Mouse (Mus musculus) gastrocnemius, adult 2 months (tissue): ENCODE measurements around the gene Riiad1. TPM values are rescaled to one million over a fixed set of nuclear protein-coding genes. Genes with fewer than 3 reads are reported as not detected.
A peak's percentile ranks its signal among the peaks of the same experiment; 100 is the strongest.

Source experiments
- DNase-seq: peaks from one replicate; pipeline ENCODE4 v3.0.0; 2022
- H3K27ac ChIP-seq: fragments of 200-600 bp; 2 replicates; pipeline ENCODE4 v1.8.1; 2022; ENCODE audit warnings: mild to moderate bottlenecking
- H3K4me3 ChIP-seq: fragments of 200-600 bp; 2 replicates; pipeline ENCODE4 v1.8.1; 2022; ENCODE audit warnings: mild to moderate bottlenecking, moderate library complexity
- CTCF ChIP-seq: fragments of 200-600 bp; IDR thresholded peaks from 2 replicates; pipeline ENCODE4 v1.8.1; 2022; ENCODE audit warnings: antibody characterized with exemption, mild to moderate bottlenecking, moderate library complexity
- intact Hi-C: fragments of 180-260 bp; cut with DNase I; formaldehyde crosslinking; loops from one replicate; pipeline ENCODE4 v1.15.1; 2025
- total RNA-seq, 2 experiments: library from RNA; stranded (reverse); gene quantifications; 2 replicates each; pipeline ENCODE4 v1.2.3; 2021

The Riiad1 gene
- total RNA-seq, 2 experiments from 2014 or later = 11.2 to 11.4 TPM

DNA sequence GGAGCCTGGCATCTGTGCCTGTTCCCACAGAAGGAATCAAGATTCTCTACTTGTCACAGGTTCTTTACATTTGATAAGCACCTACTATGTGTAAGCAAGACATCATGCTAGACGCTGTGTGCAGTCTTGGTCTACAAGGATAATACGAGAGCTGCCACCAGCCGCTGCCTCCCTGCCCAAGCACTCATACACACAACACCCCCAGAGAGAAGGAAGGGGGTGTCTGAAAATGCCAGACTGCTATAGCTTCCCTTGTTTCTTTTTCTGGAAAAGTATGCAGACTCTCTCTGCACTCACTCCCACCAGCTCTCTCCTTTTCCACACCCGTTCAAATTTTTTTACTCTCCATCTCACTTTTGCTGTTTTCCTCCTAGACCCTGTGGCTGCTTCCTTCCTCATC, 2.7 kb downstream of the Riiad1 start:
- DNase-seq = no peak
- TF ChIP-seq CTCF = no peak

DNA sequence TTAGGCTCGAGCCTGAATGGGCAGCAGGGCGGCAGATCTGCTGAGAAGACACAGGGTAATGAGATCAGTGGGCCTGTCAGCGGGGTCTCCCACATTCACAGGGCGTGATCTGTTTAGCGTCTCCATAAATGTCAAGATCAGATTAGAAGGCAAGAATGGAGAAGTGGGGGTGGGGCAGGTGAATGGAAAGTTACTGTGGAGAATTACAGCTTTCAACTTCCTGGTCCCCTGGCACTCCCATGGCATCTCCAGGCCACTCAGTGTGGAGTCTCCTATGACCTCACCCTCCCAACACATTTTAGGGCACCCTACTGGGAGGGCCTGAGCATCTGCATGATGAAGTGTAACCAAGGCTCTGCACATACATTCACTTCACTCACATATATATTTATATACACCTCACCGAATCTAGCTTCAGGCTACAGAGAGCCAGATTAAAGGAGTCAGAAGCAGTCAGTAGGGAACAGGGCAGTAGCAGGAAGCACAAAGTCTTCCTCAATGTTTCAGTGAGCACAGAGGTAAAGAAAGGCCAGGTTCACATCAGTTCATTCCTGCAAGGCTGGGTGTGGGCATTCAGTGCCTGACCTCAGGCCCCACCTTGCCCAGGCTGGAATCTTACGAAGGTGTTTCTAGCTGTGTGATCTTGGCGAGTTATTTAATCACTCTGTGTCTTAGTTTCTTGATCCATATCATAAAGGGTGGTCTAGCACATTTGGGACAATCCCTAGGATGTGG, 3.7 kb downstream of the Riiad1 start:
- DNase-seq = no peak
- no peak for TF ChIP-seq CTCF
- no peak overlapping the region for H3K27ac ChIP-seq
- intact Hi-C loops = no loop called here
- H3K4me3 ChIP-seq = no peak overlapping the region

More for the DNA sequence above, 2.7 kb downstream of the Riiad1 start:
- intact Hi-C loops = no loop called here
- Histone ChIP-seq H3K4me3 (no peak overlapping the region), H3K27ac (no peak overlapping the region)

DNA sequence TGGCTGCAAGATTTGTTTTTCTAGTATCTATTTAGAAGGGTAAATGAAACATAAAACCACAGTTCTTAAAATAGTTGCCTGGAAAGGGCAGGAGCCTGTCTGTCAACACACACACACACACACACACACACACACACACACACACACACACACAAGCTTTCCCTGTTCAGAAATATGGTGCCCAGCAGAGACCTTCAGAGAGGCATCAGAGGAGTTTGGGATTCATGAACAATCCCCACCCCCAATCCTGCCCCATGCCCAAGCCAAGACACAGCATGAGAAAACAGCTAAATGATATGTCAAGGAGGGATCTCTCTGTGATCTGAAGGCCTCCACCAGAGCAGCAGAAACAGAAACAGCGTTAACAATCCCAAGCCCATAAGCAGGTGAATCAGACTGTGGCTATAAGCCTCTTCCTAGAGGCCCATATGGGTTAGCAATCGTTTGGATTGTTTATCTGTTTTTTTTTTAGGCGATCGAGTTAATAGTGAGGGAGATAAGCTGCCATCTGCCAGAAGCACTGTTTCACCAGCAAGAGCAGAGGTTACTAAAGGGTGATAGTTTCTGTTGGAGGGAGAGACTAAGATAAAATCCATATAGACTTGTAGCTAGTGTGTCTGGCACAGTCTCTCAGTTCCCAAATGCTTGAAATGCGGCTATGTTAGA, 6.4 kb downstream of the Riiad1 start:
- no peak for TF ChIP-seq CTCF
- Histone ChIP-seq H3K27ac (peak overlapping the region; percentile 95), H3K4me3 (peak overlapping the region; percentile 63)
- peak; percentile 64 for DNase-seq
- intact Hi-C loops = no loop called here

DNA sequence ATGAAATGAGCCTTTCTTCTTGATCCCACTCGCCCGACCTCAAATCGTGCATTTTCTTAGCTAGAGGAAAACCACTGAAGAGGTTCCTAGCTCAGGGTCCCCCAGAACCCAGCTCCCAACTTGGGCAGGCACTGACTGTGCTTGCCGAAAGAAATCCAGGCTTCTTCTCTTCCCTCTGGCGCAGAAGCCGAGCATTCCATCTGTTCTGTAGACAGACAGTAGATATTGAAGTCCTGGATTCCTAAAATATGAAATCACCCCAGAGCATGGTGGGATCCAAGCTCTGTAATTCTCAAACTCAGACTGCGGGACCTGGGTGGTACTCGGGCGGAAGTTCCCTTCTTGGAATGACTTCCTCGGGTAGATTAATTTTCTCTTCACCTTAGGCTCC, 7.0 kb downstream of the Riiad1 start:
- Histone ChIP-seq H3K4me3 (peak overlapping the region; percentile 63), H3K27ac (peak overlapping the region; percentile 95)
- DNase-seq = peak; percentile 36
- TF ChIP-seq CTCF = no peak
- intact Hi-C loops = no loop called here

DNA sequence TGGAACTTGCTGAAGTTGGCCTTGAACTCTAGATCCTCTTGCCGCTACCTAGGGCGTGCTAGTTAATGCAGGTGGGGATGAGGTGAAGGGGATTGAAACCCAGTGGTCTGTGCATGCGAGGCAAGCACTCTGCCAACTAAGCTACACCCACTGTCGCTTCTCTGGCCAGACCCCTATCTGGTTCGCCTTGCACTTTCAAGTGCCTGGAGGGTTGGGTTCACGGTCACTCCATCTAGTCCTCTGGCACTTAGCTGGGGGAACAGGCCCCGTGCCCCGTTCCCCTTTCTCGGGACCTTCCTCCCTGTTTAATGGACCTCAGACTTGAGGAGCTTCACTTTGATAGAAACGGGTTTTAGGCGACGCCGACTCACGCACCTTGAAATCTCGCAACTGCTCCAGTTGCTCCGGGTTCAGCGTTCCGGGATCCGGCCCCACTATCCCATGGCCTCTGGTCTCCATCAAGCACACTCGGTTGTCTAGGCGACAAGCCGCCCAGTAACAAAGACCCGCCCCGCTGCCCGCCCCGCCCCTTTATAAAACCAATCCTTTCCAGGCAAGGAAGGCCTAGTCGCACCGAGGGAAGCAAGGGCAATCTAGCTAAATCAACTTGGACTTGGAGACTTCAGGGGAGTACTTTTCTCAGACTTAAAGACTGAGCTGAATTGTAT, 7.6 kb downstream of the Riiad1 start:
- DNase-seq = peak; percentile 66
- no peak for TF ChIP-seq CTCF
- Histone ChIP-seq H3K27ac (peak overlapping the region; percentile 95), H3K4me3 (peak overlapping the region; percentile 63)
- intact Hi-C loops = no loop called here

DNA sequence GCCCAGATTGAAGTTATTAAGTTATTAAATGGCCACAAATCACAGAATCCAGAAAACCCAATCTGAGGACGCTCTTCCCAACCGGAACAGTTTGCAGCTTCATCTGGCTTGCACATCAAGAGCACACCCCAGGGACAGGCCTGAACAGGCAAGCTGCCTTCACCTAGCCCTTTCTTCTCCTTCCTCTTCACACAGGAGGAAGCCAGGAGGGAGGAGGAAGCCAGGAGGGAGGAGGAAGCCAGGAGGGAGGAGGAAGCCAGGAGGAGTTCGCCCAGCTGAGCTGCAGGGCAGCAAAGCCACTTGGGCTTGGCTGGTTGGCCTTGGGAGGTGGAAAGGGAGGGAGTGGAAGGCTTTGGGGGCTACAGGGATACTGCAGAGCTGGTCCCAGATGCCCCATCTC, 11.2 kb downstream of the Riiad1 start:
- intact Hi-C loops = no loop called here
- TF ChIP-seq CTCF = no peak
- DNase-seq = peak; percentile 36
- Histone ChIP-seq H3K27ac (no peak overlapping the region; the same call in 1 of the 2 replicates), H3K4me3 (no peak overlapping the region)

DNA sequence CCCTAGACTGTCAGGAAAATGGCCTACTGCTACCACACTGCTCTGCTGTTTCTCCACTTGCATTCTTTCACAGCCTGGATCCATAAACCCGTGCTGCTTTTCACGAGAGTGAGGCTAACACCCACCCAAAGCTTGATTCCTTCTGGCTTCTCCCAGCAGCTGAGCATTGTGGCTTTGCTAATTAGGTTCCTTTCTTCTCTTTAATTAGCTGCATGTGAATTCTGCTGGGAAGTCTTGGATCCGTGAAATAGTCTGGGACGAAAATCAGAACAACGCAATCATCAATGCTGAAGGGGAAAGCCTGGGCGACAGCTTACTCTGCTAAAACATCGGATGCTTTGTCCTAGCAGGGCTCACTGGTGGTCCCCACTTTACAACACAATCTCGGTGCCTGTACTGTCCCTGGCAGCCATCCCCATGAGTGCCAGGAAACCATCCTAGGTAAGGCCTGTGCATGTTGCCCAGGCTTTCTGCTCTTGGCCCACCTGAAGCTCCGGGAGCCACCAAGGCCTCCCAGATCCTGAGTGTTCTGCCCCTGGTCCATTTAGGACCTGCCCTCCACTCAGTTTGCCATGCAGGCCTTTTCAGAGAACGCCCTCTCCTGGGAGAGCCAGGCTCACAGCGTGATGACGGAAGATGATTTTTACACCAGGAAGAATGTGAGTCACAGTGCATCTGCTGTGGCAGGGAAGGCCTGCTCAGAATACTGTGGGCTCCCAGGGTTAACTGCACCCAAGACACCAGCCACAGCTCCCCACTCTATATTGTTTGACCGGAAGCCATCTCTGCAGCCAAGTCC, 14.3 kb downstream of the Riiad1 start:
- Histone ChIP-seq H3K4me3 (no peak overlapping the region), H3K27ac (no peak overlapping the region)
- DNase-seq = no peak
- TF ChIP-seq CTCF = no peak
- intact Hi-C loops = no loop called here

DNA sequence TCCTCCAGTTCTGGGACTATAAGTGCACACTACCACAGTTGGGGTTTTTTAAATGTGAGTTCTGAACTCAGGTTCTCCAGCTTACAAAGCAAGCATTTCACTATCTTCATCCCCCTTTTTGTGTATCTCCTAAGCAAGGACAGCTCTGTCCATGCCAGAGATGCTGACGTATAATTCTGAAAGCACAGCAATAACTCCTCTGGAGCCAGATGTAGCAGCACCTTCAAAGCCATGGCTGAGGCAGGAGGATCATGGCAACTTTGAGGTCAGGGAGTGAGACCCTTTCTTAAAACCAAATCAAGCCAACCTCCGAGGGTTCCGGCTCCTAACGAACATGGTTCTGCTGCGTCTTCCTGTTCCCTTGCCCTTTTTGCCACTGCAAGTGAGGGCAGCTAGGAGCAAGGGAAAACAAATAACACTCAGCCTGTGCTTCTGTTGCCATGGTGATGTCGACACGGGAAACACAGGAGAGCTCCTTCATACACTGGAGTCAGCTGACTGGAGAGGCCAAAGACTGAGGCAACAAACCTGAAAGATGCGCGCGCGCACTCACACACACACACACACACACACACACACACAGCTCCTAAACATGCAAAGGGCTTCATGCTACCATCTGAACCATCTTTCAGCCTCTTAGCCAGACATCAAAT, 16.1 kb downstream of the Riiad1 start:
- no peak overlapping the region for H3K27ac ChIP-seq
- no peak overlapping the region for H3K4me3 ChIP-seq
- intact Hi-C loops = no loop called here
- no peak for TF ChIP-seq CTCF
- DNase-seq = no peak

DNA sequence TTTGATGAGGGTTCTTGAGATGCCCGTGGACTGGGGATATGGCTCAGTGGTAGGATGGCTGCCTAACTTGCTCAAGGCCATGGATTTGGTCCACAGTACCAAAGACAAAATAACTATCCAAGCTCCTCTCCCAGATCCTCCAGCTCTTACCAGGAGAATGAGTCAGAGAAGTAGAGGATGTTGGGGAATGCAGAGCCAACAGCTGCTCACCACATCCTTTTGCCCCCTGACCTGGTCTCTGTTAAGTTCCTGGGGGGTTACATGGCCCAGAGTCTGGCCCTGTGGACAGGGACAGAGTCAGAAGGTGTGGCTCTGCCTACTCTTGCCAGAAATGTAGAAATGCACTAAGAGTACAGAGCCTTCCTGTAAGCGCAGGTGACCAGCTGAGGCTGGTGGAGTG, 20.3 kb downstream of the Riiad1 start:
- Histone ChIP-seq H3K27ac (no peak overlapping the region), H3K4me3 (no peak overlapping the region)
- intact Hi-C loops = loop anchor here (5.0 kb wide), 1 partner anchor 93 kb away; no protein-coding TSS in a partner anchor
- TF ChIP-seq CTCF = no peak
- DNase-seq = no peak

DNA sequence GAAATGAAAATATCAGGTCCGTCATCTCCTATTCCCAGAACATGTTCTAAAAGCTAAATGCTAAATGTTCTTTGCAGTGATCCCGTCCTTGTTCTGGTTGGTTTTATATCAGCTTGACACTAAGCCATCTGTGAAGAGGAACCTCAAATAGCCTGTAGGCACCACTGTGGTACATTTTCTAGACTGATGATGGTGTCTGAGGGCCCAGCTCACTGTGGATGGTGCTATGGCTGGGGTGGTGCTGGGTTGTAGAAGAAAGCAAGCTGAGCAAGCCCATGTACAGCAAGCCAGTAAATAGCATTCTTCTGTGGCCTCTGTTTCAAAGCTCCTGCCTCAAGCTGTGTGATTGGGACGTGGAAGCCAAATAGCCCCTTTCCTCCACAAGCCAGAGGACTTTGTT, 23.1 kb downstream of the Riiad1 start:
- TF ChIP-seq CTCF = no peak
- no peak overlapping the region for H3K4me3 ChIP-seq
- intact Hi-C loops = loop anchor here (5.0 kb wide), 1 partner anchor 90 kb away; no protein-coding TSS in a partner anchor
- no peak overlapping the region for H3K27ac ChIP-seq
- no peak for DNase-seq

DNA sequence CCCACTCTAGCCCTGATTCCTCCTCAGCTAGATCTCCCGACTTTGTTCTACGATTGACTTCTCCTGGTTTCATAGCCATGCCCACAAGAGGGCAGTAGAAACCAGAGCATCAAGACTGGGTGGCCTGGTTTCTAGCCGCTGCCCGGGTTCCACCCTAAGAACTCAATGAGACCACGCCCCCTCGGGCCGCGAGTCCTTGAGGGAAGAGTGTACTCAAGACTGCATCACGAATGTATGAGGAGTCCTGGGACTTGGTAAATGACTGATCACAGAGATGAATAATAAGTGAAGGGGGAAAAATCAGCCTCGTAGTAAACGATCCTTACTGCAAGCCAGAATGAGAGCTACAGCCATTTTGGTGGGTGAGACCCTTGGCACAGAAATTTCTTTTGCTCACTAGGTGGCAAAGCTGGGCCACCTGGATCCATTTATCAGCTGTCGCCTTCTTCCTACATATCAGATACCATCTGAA, 23.6 kb downstream of the Riiad1 start:
- intact Hi-C loops = loop anchor here (1.0 to 5.0 kb wide), 3 partner anchors 46 to 146 kb away; no protein-coding TSS in a partner anchor
- peak; percentile 85 for DNase-seq

DNA sequence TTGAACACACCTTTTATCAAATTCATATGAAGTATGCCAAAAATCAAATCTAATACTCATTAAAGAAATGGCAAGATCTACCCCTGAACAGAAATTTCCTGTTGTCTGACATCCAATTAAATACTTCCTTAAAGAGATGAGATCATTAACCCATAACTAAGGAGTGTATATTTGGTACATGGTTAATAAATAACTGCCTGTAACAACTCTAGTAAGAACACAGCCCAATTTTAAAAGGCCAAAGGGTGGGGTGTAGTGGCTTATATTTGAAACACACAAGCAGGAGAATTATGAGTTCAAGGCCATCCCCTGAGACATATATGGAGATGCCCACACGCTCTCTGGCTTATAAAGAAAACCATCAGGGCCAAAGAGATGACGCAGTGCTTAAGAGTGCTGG, 30.8 kb downstream of the Riiad1 start:
- no peak for DNase-seq
- Histone ChIP-seq H3K4me3 (no peak overlapping the region), H3K27ac (no peak overlapping the region)
- intact Hi-C loops = no loop called here
- TF ChIP-seq CTCF = no peak

More for the DNA sequence above, 23.6 kb downstream of the Riiad1 start:
- TF ChIP-seq CTCF = peak; percentile 91
- Histone ChIP-seq H3K4me3 (peak overlapping the region; percentile 43), H3K27ac (no peak overlapping the region)
